Mouse (Mus musculus): ENCODE measurements around the gene Celf2. TPM values are rescaled to one million over a fixed set of nuclear protein-coding genes. Genes with fewer than 3 reads are reported as not detected.

Gene Celf2
- total RNA-seq, 2 experiments from 2014 or later = 486 to 531 TPM

GRCm38 (mm10) chr2:7260186-7260585, 249.2 kb downstream of the Celf2 start:
- no peak for DNase-seq

GRCm38 (mm10) chr2:7259616-7260015, 249.7 kb downstream of the Celf2 start:
- DNase-seq = no peak

- peak; percentile 51 to 53 for DNase-seq
These were observed 253.3 kb downstream of the Celf2 start for GRCm38 (mm10) chr2:7256023-7256422.

GRCm38 (mm10) chr2:7255386-7255785, 254.0 kb downstream of the Celf2 start:
- no peak for DNase-seq

- no peak for DNase-seq
These were observed 259.0 kb downstream of the Celf2 start for GRCm38 (mm10) chr2:7250314-7250713.

DNA sequence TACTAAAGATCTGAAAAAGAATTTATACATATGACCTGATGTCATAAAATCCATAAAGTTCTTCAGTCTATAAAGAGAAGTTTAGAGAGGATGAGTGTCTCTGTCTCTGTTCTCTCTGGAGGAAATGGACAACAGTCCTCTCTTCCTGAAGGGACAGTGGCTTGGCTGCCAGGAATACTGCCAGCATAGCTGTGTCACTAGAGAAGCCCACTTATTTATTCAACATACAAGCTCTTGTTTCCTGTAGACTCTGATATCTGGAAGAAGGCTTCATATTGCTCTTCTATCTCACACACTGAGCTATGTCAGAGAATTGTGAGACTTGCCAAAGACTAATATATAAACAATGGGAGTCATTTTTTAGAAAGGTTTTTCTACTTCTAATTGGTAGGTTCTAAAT, 260.4 kb downstream of the Celf2 start:
- no peak for DNase-seq

- DNase-seq = no peak
These were observed 263.2 kb downstream of the Celf2 start for GRCm38 (mm10) chr2:7245958-7246774.

GRCm38 (mm10) chr2:7242139-7242538, 267.2 kb downstream of the Celf2 start:
- no peak for DNase-seq

DNA sequence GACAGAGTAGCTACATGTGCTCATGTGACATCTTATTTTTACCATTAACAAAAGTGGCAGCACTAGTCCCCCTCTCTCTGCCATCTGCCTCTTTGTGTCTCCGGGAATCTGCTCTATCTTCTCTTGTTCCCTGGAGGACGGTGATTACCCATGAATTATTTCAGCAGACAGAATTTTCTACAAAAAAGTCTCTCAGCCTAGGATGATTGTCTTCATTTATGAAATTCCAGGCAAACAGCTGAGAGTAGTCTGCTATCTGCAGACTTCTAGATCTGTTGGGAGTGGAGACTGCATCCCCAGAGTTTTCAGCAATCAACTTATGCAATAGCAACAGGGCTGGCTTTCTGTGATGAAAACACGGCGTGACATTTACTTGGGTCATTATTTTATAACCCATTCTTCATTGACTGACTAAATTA, 267.8 kb downstream of the Celf2 start:
- DNase-seq = no peak

GRCm38 (mm10) chr2:7237283-7237682, 272.1 kb downstream of the Celf2 start:
- DNase-seq = no peak

DNA sequence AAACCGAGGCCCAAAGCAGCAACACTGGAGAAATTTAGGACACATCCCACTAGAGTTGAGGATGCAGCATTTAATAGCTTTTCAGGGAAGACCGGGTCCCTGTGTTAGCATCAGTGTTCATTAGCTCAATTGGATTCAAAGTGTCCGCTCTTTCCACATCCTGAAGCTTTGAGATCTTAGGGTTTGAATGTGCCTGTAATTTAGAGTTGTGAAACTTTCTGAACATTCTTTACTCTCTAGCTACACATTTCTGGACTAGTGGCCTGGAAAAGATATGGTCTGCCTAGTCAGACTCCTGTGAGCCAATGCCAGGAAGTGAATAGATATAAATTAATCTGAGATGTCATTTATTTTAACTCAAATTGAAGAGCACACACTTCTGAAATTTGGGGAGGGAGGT, 272.9 kb downstream of the Celf2 start:
- no peak for DNase-seq

DNA sequence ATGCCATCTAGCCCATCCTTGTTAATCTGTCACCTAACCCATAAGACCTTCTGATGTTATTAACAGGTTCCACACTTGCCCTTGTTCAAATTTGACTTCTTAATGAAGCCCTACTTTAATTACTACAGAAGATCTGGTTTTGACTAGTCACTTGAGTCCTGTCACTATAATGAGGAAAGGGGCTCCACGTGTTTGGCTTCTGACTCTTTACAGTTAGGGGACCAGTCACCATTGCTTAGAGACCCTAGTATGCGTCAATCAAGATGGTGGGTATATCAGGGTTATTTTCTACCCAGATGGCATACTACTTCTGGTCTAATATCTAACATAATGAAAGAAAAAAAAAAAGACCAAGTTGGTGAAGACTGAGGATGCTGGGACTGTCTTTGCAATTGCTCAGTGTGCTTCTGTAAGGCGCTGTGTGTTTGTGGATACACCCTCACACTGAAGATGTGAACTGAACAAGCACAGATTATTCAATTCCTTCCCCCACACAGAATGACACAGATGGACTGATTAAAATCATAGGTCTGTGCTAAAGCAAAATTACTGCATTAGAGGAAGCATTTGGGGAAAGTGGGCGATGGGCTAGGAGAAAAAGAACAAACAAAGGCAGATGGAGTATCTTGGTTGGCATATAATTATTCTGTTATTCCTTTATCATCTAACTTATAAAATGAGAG, 274.2 kb downstream of the Celf2 start:
- DNase-seq = peak in 1 of 2 experiments; percentile 42

DNA sequence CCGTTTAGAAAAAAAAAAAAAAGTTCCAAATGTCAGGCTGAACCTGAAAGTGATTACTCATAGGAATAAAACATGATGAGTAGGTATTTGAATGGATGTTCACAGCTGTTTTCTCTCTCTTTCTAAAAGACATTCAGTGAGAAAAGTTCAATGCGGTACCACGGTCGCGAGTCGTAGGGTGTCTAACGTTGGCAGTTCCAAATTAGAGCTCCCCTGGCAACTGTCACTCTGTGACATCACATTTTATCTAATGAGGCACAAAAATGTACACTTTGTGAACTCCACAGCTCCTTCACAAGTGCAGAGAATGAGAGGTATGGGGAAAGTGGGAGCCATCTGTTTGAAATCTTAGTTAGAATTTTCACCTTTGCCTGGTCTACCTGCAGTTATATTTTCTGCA, 274.8 kb downstream of the Celf2 start:
- no peak for DNase-seq

DNA sequence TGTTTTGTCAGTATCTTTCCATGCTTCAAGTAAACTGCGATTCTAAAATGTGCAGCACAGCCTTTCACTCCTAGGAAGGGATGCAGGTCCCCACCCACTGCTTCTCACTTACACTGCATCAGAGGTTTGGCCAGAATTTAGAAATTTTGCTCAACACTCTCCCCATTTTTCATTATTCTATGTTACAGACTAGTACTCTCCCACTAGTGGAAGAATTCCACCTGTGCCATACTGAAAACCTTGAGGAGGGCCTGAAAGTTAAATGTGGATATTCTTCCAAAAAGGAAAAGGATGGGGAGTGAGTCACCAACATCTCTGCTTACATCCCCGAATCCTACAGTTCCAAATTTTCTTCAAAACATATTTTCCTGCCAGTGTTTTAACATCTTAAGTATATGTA, 276.0 kb downstream of the Celf2 start:
- no peak for DNase-seq

GRCm38 (mm10) chr2:7226785-7227184, 282.6 kb downstream of the Celf2 start:
- DNase-seq = no peak

DNA sequence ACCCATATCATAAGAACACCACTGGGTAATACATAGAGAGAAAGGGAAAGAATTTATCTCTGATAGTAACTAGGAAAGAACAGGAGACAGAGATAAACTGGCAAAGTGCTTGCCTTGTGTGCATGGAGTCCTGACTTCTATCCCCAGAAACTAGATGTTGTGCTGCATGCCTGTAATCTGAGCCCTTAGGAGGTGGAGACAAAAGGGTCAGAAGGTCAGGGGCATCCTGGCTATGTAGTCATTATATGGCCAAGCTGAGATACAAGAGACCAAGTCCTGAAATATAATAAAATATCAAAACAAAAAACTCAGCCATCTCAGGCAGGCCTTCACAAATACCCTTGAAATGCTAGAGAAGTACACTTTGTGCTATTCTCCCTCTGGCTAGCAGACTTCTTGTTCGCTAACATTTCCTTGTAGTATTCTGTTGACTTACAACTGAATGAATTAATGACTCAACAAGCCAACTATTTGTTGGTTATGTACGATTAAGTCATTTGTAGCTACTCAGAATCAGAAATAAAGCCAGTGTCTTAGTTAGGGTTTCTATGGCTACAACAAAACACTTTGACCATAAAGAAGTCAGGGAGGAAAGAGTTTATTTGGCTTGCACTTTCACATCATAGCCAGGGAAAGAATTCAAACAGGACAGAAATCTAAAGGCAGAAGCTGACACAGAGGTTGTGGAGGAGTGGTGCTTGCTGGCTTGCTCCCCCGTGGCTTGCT, 284.9 kb downstream of the Celf2 start:
- no peak for DNase-seq

DNA sequence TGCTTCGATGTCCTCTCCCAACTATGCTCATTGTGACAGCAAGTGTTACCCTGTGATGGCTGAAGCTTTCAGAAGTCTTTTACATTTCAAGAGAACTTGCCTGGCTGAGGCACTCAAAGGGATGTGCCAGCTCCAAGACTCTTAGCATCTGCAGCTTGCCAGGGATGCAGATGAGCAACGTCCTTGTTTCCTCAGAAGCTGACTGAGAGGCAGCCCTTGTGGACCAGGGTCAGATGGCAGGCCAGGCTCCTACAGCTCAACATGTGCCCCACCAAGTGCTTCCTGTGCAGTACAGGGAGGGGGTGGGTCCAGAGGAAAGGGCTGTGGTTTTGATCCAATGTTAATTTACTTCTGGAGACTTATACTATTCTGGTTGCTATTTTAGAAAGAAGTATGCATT, 285.8 kb downstream of the Celf2 start:
- DNase-seq = no peak

DNA sequence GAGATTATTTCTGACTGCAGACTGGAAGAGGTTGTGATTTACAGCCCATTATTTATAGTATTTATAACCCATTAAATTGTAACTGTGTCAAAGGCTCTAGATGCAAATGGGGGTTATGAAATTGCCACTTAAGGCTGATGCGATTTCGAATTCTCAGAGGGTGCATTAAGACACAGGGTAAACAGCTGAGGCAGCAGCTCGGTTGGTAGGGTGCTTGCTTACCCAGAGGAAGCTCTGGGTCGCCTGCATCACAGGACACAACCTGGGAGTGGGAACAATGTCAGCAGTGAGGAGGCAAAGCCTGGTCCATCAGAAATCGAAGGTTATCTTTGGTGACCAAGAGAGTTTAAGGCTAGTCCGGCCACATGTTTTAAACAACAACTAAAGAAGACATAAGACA, 286.5 kb downstream of the Celf2 start:
- no peak for DNase-seq

GRCm38 (mm10) chr2:7221856-7222255, 287.5 kb downstream of the Celf2 start:
- DNase-seq = no peak

- DNase-seq = no peak
These were observed 291.3 kb downstream of the Celf2 start for GRCm38 (mm10) chr2:7218101-7218500.

- DNase-seq = no peak
These were observed 301.5 kb downstream of the Celf2 start for GRCm38 (mm10) chr2:7207691-7208504.

- no peak for DNase-seq
These were observed 315.9 kb downstream of the Celf2 start for GRCm38 (mm10) chr2:7193413-7193812.
